Mouse (Mus musculus): ENCODE measurements around the gene Svop. TPM values are rescaled to one million over a fixed set of nuclear protein-coding genes. Genes with fewer than 3 reads are reported as not detected.

Gene Svop
- total RNA-seq, 2 experiments from 2014 or later, result 172 to 190 TPM

DNA sequence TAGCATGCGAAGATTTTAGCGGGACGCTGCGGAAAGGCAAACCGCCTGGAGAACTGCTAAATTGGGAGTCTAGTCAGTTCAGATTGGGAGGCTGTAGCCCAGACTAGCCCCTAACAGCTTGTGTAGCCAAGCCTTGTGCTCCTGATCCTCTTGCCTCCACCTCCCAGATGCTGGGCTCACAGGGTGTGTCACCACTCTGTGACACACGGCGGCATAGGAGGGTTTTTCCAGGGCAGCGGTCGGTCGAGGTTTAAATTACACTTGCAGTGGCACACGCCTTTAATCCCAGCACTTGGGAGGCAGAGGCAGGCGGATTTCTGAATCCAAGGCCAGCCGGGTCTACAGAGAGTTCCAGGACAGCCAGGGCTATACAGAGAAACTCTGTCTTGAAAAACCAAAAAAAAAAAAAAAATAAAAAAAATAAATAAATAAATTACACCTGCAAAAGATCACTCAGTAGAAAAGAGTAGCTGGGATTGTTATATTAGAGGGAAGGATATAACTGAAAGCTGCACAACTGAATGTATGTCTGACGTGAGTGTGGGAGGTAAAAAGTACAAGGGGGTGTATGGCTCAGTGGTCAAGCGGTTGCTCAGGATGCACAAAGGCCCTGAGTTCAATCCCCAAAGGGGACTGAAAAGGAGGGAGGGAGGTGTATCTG, 38.3 kb upstream of the Svop start:
- Histone ChIP-seq H3K4me3 (no peak overlapping the region), H3K27ac (no peak overlapping the region)
- intact Hi-C loops (cut with DNase I), result loop anchor here (5.0 kb wide), 2 partner anchors 37 to 77 kb away; partner anchors contain the start of gene Svop
- no peak for DNase-seq (ENCODE audit: extremely low spot score in 1 of 2, low spot score in 2 of 2)
- TF ChIP-seq CTCF (IDR thresholded peaks at IDR 0.05), result no peak

GRCm38 (mm10) chr5:114127374-114128349, 36.3 kb upstream of the Svop start, which contains the start of gene Alkbh2:
Gene Alkbh2, minus strand, starts transcription at chr5:114128218.
- DNase-seq (ENCODE audit: extremely low spot score in 1 of 2, low spot score in 2 of 2), result peak; percentile 69 to 84
- peak; percentile 100 for TF ChIP-seq CTCF (IDR thresholded peaks at IDR 0.05)
- Histone ChIP-seq H3K27ac (peak within 1 kb of the TSS; percentile 81), H3K4me3 (peak within 1 kb of the TSS; percentile 86)
- intact Hi-C loops (cut with DNase I), result loop anchor here (5.0 kb wide), 1 partner anchor 35 kb away; the partner anchor contains the start of gene Svop

DNA sequence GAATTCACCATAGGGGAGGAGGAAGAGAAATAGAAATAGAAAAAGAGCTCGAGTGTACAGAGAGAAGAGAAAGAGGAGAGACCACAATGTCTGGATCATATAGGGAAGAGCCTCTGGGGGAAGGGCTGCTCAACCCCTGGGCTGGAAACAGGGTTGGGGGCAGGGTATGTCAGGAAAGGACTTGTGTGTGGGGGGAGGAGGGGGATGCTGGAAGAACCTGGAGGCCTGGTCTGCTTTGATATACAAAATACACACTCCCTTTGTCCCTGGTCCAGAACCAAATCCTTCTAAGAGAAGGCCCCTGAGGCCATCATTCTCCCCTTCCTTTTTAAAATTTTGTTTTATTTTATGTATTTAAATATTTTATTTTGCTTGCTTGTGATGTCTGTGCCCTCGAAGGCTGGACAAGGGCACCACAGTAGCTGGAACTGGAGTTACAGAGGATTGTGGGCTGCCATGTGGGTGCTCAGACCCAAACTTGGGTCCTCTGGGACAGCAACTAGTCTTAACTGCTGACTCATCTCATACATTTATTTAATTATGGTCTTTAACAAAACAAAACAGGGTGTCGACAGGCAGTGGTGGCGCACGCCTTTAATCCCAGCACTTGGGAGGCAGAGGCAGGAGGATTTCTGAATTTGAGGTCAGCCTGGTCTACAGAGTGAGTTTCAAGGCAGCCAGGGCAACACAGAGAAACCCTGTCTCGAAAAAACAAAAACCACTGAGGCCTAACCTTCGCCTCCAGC, 35.3 kb upstream of the Svop start:
- no peak for TF ChIP-seq CTCF (IDR thresholded peaks at IDR 0.05)
- Histone ChIP-seq H3K4me3 (no peak overlapping the region), H3K27ac (no peak overlapping the region)
- intact Hi-C loops (cut with DNase I), result loop anchor here (5.0 kb wide), 1 partner anchor 34 kb away; the partner anchor contains the start of gene Svop
- no peak for DNase-seq (ENCODE audit: extremely low spot score in 1 of 2, low spot score in 2 of 2)

GRCm38 (mm10) chr5:114126008-114126407, 34.6 kb upstream of the Svop start:
- Histone ChIP-seq H3K27ac (no peak overlapping the region), H3K4me3 (no peak overlapping the region)
- DNase-seq (ENCODE audit: extremely low spot score in 1 of 2, low spot score in 2 of 2), result no peak
- intact Hi-C loops (cut with DNase I), result loop anchor here (5.0 kb wide), 1 partner anchor 34 kb away; the partner anchor contains the start of gene Svop
- TF ChIP-seq CTCF (IDR thresholded peaks at IDR 0.05), result no peak

GRCm38 (mm10) chr5:114119806-114120205, 28.4 kb upstream of the Svop start:
- intact Hi-C loops (cut with DNase I), result no loop called here
- DNase-seq (ENCODE audit: extremely low spot score in 1 of 2, low spot score in 2 of 2), result no peak
- Histone ChIP-seq H3K27ac (peak overlapping the region; percentile 28; the same call in 1 of the 2 replicates), H3K4me3 (no peak overlapping the region)
- TF ChIP-seq CTCF (IDR thresholded peaks at IDR 0.05), result no peak

DNA sequence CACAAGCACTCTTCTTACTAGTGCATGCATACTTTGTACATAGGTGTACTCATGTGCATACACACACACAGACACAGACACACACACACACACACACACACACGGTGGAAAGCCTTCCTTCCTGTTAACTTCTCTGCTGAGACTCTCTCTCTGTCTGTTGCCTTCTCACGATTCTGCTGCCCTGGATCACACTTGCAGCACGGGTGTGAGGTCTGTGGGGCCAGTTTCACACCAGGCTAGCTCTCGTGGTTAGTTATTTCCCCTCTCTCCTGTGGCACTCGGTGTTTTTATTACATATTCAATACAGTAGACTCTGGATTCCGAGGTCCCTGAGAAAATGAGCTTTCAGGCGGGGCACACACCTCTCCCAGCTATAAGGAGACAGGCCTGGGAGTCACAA, 25.2 kb upstream of the Svop start:
- DNase-seq (ENCODE audit: extremely low spot score in 1 of 2, low spot score in 2 of 2), result no peak
- no peak overlapping the region for H3K27ac ChIP-seq
- no peak overlapping the region for H3K4me3 ChIP-seq
- no peak for TF ChIP-seq CTCF (IDR thresholded peaks at IDR 0.05)
- intact Hi-C loops (cut with DNase I), result no loop called here

- Histone ChIP-seq H3K4me3 (no peak overlapping the region), H3K27ac (no peak overlapping the region)
- TF ChIP-seq CTCF (IDR thresholded peaks at IDR 0.05), result no peak
- intact Hi-C loops (cut with DNase I), result no loop called here
- no peak for DNase-seq (ENCODE audit: extremely low spot score in 1 of 2, low spot score in 2 of 2)
These were observed 23.7 kb upstream of the Svop start for GRCm38 (mm10) chr5:114115030-114115429.

- peak; percentile 14 for TF ChIP-seq CTCF (IDR thresholded peaks at IDR 0.05)
- no peak for DNase-seq (ENCODE audit: extremely low spot score in 1 of 2, low spot score in 2 of 2)
- Histone ChIP-seq H3K4me3 (no peak overlapping the region), H3K27ac (no peak overlapping the region)
- intact Hi-C loops (cut with DNase I), result no loop called here
These were observed 22.0 kb upstream of the Svop start for GRCm38 (mm10) chr5:114113334-114113733.

DNA sequence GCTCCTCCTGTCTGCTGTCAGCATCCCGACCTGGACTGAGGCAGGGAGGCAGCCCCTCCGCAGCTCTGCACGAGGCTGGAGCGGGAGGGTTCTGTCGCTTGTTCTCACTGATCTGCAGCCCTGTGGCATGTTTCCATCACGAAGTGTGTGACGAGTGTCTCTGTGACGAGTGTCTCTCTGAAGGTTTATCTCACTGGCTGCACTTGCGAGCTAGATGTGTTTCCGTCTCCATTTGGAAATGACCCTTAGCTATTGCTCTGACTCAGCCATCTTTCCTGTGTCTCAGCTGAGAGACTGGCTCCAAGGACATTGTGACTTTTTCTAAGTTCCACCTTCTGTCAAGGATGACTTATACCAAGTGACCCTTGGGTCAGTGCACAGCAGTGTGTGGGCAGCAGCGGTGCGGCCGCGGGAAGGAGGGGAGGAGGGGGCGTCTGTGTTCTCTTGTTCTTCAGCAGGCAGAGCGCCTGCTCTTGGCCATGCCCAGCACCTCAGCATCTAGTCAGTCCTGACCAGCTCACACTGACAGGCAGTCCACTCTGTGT, 15.1 kb upstream of the Svop start:
- Histone ChIP-seq H3K27ac (no peak overlapping the region), H3K4me3 (no peak overlapping the region)
- no peak for DNase-seq (ENCODE audit: extremely low spot score in 1 of 2, low spot score in 2 of 2)
- intact Hi-C loops (cut with DNase I), result no loop called here
- TF ChIP-seq CTCF (IDR thresholded peaks at IDR 0.05), result no peak

- Histone ChIP-seq H3K4me3 (no peak overlapping the region), H3K27ac (no peak overlapping the region; the same call in 1 of the 2 replicates)
- DNase-seq (ENCODE audit: extremely low spot score in 1 of 2, low spot score in 2 of 2), result no peak
- intact Hi-C loops (cut with DNase I), result no loop called here
- TF ChIP-seq CTCF (IDR thresholded peaks at IDR 0.05), result no peak
These were observed 11.4 kb upstream of the Svop start for GRCm38 (mm10) chr5:114102807-114103206.

GRCm38 (mm10) chr5:114101873-114102272, 10.5 kb upstream of the Svop start:
- intact Hi-C loops (cut with DNase I), result no loop called here
- Histone ChIP-seq H3K4me3 (no peak overlapping the region), H3K27ac (peak overlapping the region; percentile 0; the same call in 1 of the 2 replicates)
- DNase-seq (ENCODE audit: extremely low spot score in 1 of 2, low spot score in 2 of 2), result no peak
- no peak for TF ChIP-seq CTCF (IDR thresholded peaks at IDR 0.05)

Data from left cerebral cortex, adult 2 months (tissue).